Mouse (Mus musculus): ENCODE data around the gene Wnt9a.

Gene Wnt9a

GRCm38 (mm10) chr11:59313944-59314343 lies 7.2 kb downstream of the Wnt9a start:
- H3K36me3 ChIP-seq (ENCODE audit: insufficient read depth, low read length): no peaks in the 10 kb centered on the region
- peaks cover 37% of the 10 kb centered on the region for H3K27me3 ChIP-seq (ENCODE audit: insufficient read depth, low read length)
- no peak overlapping the region for H3K4me3 ChIP-seq (replicated peaks; ENCODE audit: low read length)
- no peaks in the 10 kb centered on the region for H3K9me3 ChIP-seq (ENCODE audit: low read length)
- peaks cover 30% of the 10 kb centered on the region for H3K4me1 ChIP-seq (replicated peaks; ENCODE audit: low read depth, low read length)
- TF ChIP-seq NANOG (IDR thresholded peaks at IDR 0.05; ENCODE audit: borderline replicate concordance, low read length) (no peak), CTCF (conservative IDR thresholded peaks at IDR 0.05; ENCODE audit: low read length) (no peak), POU5F1 (IDR thresholded peaks at IDR 0.05; ENCODE audit: borderline replicate concordance, low read length) (no peak)

GRCm38 (mm10) chr11:59316517-59316916 lies 9.8 kb downstream of the Wnt9a start:
- Histone ChIP-seq H3K9me3 (ENCODE audit: low read length) (peaks cover 6% of the 10 kb centered on the region; the same call in 1 of the 2 replicates), H3K36me3 (ENCODE audit: insufficient read depth, low read length) (no peaks in the 10 kb centered on the region), H3K4me3 (replicated peaks; ENCODE audit: low read length) (no peak overlapping the region), H3K27me3 (ENCODE audit: insufficient read depth, low read length) (peaks cover 16% of the 10 kb centered on the region), H3K4me1 (replicated peaks; ENCODE audit: low read depth, low read length) (peaks cover 18% of the 10 kb centered on the region)
- TF ChIP-seq POU5F1 (IDR thresholded peaks at IDR 0.05; ENCODE audit: borderline replicate concordance, low read length): no peak
- no peak for TF ChIP-seq NANOG (IDR thresholded peaks at IDR 0.05; ENCODE audit: borderline replicate concordance, low read length)
- TF ChIP-seq CTCF (conservative IDR thresholded peaks at IDR 0.05; ENCODE audit: low read length): no peak

GRCm38 (mm10) chr11:59322988-59323387 lies 16.3 kb downstream of the Wnt9a start:
- H3K4me3 ChIP-seq (replicated peaks; ENCODE audit: low read length): no peak overlapping the region
- peaks cover 8% of the 10 kb centered on the region; the same call in 1 of the 2 replicates for H3K9me3 ChIP-seq (ENCODE audit: low read length)
- TF ChIP-seq CTCF (conservative IDR thresholded peaks at IDR 0.05; ENCODE audit: low read length) (no peak), NANOG (IDR thresholded peaks at IDR 0.05; ENCODE audit: borderline replicate concordance, low read length) (no peak), POU5F1 (IDR thresholded peaks at IDR 0.05; ENCODE audit: borderline replicate concordance, low read length) (no peak)
- H3K27me3 ChIP-seq (ENCODE audit: insufficient read depth, low read length): peaks cover 15% of the 10 kb centered on the region
- no peaks in the 10 kb centered on the region for H3K36me3 ChIP-seq (ENCODE audit: insufficient read depth, low read length)
- H3K4me1 ChIP-seq (replicated peaks; ENCODE audit: low read depth, low read length): peaks cover 10% of the 10 kb centered on the region

- peaks cover 31% of the 10 kb centered on the region for H3K27me3 ChIP-seq (ENCODE audit: insufficient read depth, low read length)
- TF ChIP-seq NANOG (IDR thresholded peaks at IDR 0.05; ENCODE audit: borderline replicate concordance, low read length): no peak
- TF ChIP-seq CTCF (conservative IDR thresholded peaks at IDR 0.05; ENCODE audit: low read length): no peak
- TF ChIP-seq POU5F1 (IDR thresholded peaks at IDR 0.05; ENCODE audit: borderline replicate concordance, low read length): no peak
- peaks cover 8% of the 10 kb centered on the region; the same call in 1 of the 2 replicates for H3K9me3 ChIP-seq (ENCODE audit: low read length)
- H3K36me3 ChIP-seq (ENCODE audit: insufficient read depth, low read length): no peaks in the 10 kb centered on the region
- peaks cover 17% of the 10 kb centered on the region for H3K4me1 ChIP-seq (replicated peaks; ENCODE audit: low read depth, low read length)
- no peak overlapping the region for H3K4me3 ChIP-seq (replicated peaks; ENCODE audit: low read length)
These were observed 18.0 kb downstream of the Wnt9a start for GRCm38 (mm10) chr11:59324777-59325176.

GRCm38 (mm10) chr11:59327625-59328024 lies 20.9 kb downstream of the Wnt9a start:
- Histone ChIP-seq H3K4me3 (replicated peaks; ENCODE audit: low read length) (peak overlapping the region; percentile 64), H3K36me3 (ENCODE audit: insufficient read depth, low read length) (no peaks in the 10 kb centered on the region), H3K9me3 (ENCODE audit: low read length) (no peaks in the 10 kb centered on the region), H3K27me3 (ENCODE audit: insufficient read depth, low read length) (peaks cover 37% of the 10 kb centered on the region), H3K4me1 (replicated peaks; ENCODE audit: low read depth, low read length) (peaks cover 25% of the 10 kb centered on the region)
- no peak for TF ChIP-seq CTCF (conservative IDR thresholded peaks at IDR 0.05; ENCODE audit: low read length)
- no peak for TF ChIP-seq NANOG (IDR thresholded peaks at IDR 0.05; ENCODE audit: borderline replicate concordance, low read length)
- no peak for TF ChIP-seq POU5F1 (IDR thresholded peaks at IDR 0.05; ENCODE audit: borderline replicate concordance, low read length)

- peaks cover 25% of the 10 kb centered on the region for H3K4me1 ChIP-seq (replicated peaks; ENCODE audit: low read depth, low read length)
- H3K27me3 ChIP-seq (ENCODE audit: insufficient read depth, low read length): peaks cover 44% of the 10 kb centered on the region
- H3K4me3 ChIP-seq (replicated peaks; ENCODE audit: low read length): no peak overlapping the region
- H3K9me3 ChIP-seq (ENCODE audit: low read length): no peaks in the 10 kb centered on the region
- TF ChIP-seq CTCF (conservative IDR thresholded peaks at IDR 0.05; ENCODE audit: low read length): no peak
- no peak for TF ChIP-seq NANOG (IDR thresholded peaks at IDR 0.05; ENCODE audit: borderline replicate concordance, low read length)
- TF ChIP-seq POU5F1 (IDR thresholded peaks at IDR 0.05; ENCODE audit: borderline replicate concordance, low read length): no peak
- no peaks in the 10 kb centered on the region for H3K36me3 ChIP-seq (ENCODE audit: insufficient read depth, low read length)
These were observed 22.9 kb downstream of the Wnt9a start for GRCm38 (mm10) chr11:59329616-59330015.

- TF ChIP-seq POU5F1 (IDR thresholded peaks at IDR 0.05; ENCODE audit: borderline replicate concordance, low read length): no peak
- TF ChIP-seq CTCF (conservative IDR thresholded peaks at IDR 0.05; ENCODE audit: low read length): peak; percentile 74
- no peak for TF ChIP-seq NANOG (IDR thresholded peaks at IDR 0.05; ENCODE audit: borderline replicate concordance, low read length)
- Histone ChIP-seq H3K9me3 (ENCODE audit: low read length) (no peaks in the 10 kb centered on the region), H3K36me3 (ENCODE audit: insufficient read depth, low read length) (no peaks in the 10 kb centered on the region), H3K4me1 (replicated peaks; ENCODE audit: low read depth, low read length) (peaks cover 25% of the 10 kb centered on the region), H3K27me3 (ENCODE audit: insufficient read depth, low read length) (peaks cover 44% of the 10 kb centered on the region), H3K4me3 (replicated peaks; ENCODE audit: low read length) (peak overlapping the region; percentile 56)
These were observed 23.8 kb downstream of the Wnt9a start for GRCm38 (mm10) chr11:59330560-59330959.

GRCm38 (mm10) chr11:59331167-59331869 lies 24.6 kb downstream of the Wnt9a start:
- H3K4me1 ChIP-seq (replicated peaks; ENCODE audit: low read depth, low read length): peaks cover 25% of the 10 kb centered on the region
- peak overlapping the region; percentile 56 for H3K4me3 ChIP-seq (replicated peaks; ENCODE audit: low read length)
- no peaks in the 10 kb centered on the region for H3K9me3 ChIP-seq (ENCODE audit: low read length)
- H3K36me3 ChIP-seq (ENCODE audit: insufficient read depth, low read length): no peaks in the 10 kb centered on the region
- TF ChIP-seq POU5F1 (IDR thresholded peaks at IDR 0.05; ENCODE audit: borderline replicate concordance, low read length) (no peak), CTCF (conservative IDR thresholded peaks at IDR 0.05; ENCODE audit: low read length) (no peak), NANOG (IDR thresholded peaks at IDR 0.05; ENCODE audit: borderline replicate concordance, low read length) (no peak)
- peaks cover 44% of the 10 kb centered on the region for H3K27me3 ChIP-seq (ENCODE audit: insufficient read depth, low read length)
